Mouse (Mus musculus): ENCODE data around the gene Ctnna2. TPM values are rescaled to one million over a fixed set of nuclear protein-coding genes. Genes with fewer than 3 reads are reported as not detected.

Ctnna2 gene
- polyA plus RNA-seq, 1 experiment from 2014 or later, result 119 TPM

DNA sequence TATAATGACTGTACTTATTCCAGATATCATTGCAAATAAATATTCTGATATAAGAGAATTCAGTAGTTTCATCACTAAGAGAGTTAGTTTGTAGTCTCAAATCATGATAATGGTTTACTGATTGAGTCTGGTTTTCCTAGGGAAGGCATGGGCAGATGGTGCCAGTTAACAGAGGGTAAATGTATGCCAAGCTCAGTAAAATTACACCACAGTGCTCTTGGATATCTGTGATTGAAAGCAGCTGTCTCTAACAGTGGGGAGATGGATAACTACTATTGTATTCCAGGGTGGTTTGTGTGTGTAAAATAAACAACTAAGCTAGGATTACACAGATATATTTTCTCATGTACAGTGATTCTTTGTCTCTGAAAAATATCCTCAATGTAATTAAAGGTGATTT lies 140.8 kb downstream of the Ctnna2 start:
- Histone ChIP-seq H3K9me3 (ENCODE audit: control insufficient read depth, low read length) (no peaks in the 10 kb centered on the region), H3K9ac (ENCODE audit: low read depth, low read length) (no peak overlapping the region), H3K36me3 (ENCODE audit: control insufficient read depth, insufficient read depth, low read length) (no peaks in the 10 kb centered on the region), H3K4me3 (ENCODE audit: low read length) (no peak overlapping the region), H3K4me1 (ENCODE audit: control insufficient read depth, insufficient read depth, low read depth, low read length) (no peaks in the 10 kb centered on the region; the same call in 1 of the 2 replicates), H3K27ac (ENCODE audit: low read depth, low read length) (no peak overlapping the region), H3K4me2 (ENCODE audit: low read length) (no peak overlapping the region), H3K27me3 (replicated peaks; ENCODE audit: control insufficient read depth, insufficient read depth, low read length) (no peaks in the 10 kb centered on the region)
- peak; percentile 70 for ATAC-seq

DNA sequence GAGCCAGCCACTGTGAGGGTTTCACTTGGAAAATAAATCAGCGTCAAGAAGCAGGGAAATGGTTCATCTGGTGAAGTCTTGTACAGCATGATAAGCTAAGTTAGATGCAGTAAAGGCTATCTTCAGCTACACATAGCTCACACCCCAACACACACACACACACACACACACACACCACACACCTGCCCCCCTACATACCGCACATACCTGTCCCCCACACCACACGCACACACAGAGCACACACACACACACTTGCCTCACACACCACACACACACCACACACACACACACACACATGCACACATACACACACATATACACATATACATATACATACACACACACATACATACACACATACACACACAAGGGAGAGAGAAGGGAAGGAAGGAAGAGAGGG lies 142.0 kb downstream of the Ctnna2 start:
- Histone ChIP-seq H3K9me3 (ENCODE audit: control insufficient read depth, low read length) (no peaks in the 10 kb centered on the region), H3K27me3 (replicated peaks; ENCODE audit: control insufficient read depth, insufficient read depth, low read length) (no peaks in the 10 kb centered on the region), H3K36me3 (ENCODE audit: control insufficient read depth, insufficient read depth, low read length) (no peaks in the 10 kb centered on the region), H3K4me3 (ENCODE audit: low read length) (no peak overlapping the region), H3K9ac (ENCODE audit: low read depth, low read length) (no peak overlapping the region), H3K4me1 (ENCODE audit: control insufficient read depth, insufficient read depth, low read depth, low read length) (no peaks in the 10 kb centered on the region; the same call in 1 of the 2 replicates), H3K27ac (ENCODE audit: low read depth, low read length) (no peak overlapping the region), H3K4me2 (ENCODE audit: low read length) (no peak overlapping the region)
- peak; percentile 43; the same call in 1 of the 2 replicates for ATAC-seq
- WGBS, result 96% methylated on average over 3 of the region's 3 CpGs

DNA sequence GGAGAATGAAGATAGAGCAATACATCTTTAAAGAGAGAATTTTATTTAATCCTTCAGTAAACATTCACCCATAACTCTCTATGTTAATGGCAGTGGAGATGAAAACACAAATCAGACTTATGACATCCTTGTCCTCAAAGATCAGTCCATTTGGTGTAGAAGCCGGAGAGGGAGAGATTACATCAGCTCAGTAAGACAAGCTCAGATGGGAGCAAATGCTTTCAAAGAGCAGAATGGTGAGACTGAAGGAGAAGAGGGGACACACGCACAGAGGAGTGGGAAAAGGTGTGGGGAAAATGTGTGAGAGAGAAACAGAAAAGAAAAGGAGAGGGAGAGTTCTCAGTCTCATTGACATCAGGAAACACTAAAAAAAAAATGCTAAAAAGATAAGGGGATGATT lies 144.8 kb downstream of the Ctnna2 start:
- Histone ChIP-seq H3K4me3 (ENCODE audit: low read length) (no peak overlapping the region), H3K4me2 (ENCODE audit: low read length) (no peak overlapping the region), H3K27me3 (replicated peaks; ENCODE audit: control insufficient read depth, insufficient read depth, low read length) (no peaks in the 10 kb centered on the region), H3K27ac (ENCODE audit: low read depth, low read length) (no peak overlapping the region), H3K4me1 (ENCODE audit: control insufficient read depth, insufficient read depth, low read depth, low read length) (no peaks in the 10 kb centered on the region; the same call in 1 of the 2 replicates), H3K9ac (ENCODE audit: low read depth, low read length) (no peak overlapping the region), H3K9me3 (ENCODE audit: control insufficient read depth, low read length) (no peaks in the 10 kb centered on the region), H3K36me3 (ENCODE audit: control insufficient read depth, insufficient read depth, low read length) (no peaks in the 10 kb centered on the region)
- ATAC-seq, result no peak
- 83% methylated on average over 2 of the region's 2 CpGs for WGBS

DNA sequence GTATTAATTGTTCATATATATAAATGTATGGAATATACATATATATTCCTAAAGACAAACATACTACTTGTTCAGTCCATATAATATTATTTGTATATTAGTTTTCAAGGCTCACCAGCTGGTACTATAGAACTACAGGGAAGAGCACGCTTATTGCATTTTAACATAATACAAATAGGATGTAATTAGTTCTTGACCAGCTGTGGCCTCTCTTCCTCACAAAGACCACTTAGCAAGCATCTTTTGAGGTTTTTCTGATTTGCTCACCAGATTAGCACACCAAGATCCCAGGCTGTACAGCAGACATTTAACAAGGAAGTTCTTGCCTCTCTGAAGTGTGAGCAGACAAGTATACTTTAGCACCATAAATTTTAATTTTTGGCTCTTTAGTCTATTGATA lies 152.0 kb downstream of the Ctnna2 start:
- 56% methylated on average over 1 of the region's 1 CpGs for WGBS

DNA sequence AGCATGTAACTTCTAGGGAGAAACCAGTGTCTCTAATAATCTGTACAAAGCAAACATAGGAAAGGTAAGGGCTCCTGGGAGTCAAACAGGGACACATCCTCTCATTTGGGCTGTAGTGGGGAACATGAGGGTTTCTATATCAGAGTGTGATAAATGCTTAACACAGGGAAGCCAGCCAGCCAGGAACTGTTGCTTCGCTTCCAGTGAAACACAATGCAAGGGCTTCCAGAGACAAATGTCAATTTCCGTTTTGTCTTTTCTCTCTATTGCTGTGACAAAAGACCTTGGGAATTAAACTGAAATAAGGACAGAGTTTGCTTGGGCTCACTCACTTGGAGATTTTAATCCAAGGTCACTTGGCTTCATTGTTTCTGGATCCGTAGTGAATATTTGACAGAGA lies 162.4 kb downstream of the Ctnna2 start:
- H3K27me3 ChIP-seq (replicated peaks; ENCODE audit: control insufficient read depth, insufficient read depth, low read length), result no peaks in the 10 kb centered on the region
- ATAC-seq, result no peak
- no peak overlapping the region for H3K27ac ChIP-seq (ENCODE audit: low read depth, low read length)
- H3K4me3 ChIP-seq (ENCODE audit: low read length), result no peak overlapping the region
- 62% methylated on average over 3 of the region's 3 CpGs for WGBS
- H3K9me3 ChIP-seq (ENCODE audit: control insufficient read depth, low read length), result no peaks in the 10 kb centered on the region
- H3K36me3 ChIP-seq (ENCODE audit: control insufficient read depth, insufficient read depth, low read length), result no peaks in the 10 kb centered on the region
- H3K4me1 ChIP-seq (ENCODE audit: control insufficient read depth, insufficient read depth, low read depth, low read length), result no peaks in the 10 kb centered on the region
- no peak overlapping the region for H3K4me2 ChIP-seq (ENCODE audit: low read length)
- H3K9ac ChIP-seq (ENCODE audit: low read depth, low read length), result no peak overlapping the region

More for the DNA sequence above, 152.0 kb downstream of the Ctnna2 start:
- H3K9me3 ChIP-seq (ENCODE audit: control insufficient read depth, low read length), result no peaks in the 10 kb centered on the region
- H3K27me3 ChIP-seq (replicated peaks; ENCODE audit: control insufficient read depth, insufficient read depth, low read length), result no peaks in the 10 kb centered on the region
- no peak overlapping the region for H3K27ac ChIP-seq (ENCODE audit: low read depth, low read length)
- H3K36me3 ChIP-seq (ENCODE audit: control insufficient read depth, insufficient read depth, low read length), result no peaks in the 10 kb centered on the region
- no peak for ATAC-seq
- no peak overlapping the region for H3K4me2 ChIP-seq (ENCODE audit: low read length)
- no peak overlapping the region for H3K9ac ChIP-seq (ENCODE audit: low read depth, low read length)
- H3K4me1 ChIP-seq (ENCODE audit: control insufficient read depth, insufficient read depth, low read depth, low read length), result no peaks in the 10 kb centered on the region
- H3K4me3 ChIP-seq (ENCODE audit: low read length), result no peak overlapping the region

DNA sequence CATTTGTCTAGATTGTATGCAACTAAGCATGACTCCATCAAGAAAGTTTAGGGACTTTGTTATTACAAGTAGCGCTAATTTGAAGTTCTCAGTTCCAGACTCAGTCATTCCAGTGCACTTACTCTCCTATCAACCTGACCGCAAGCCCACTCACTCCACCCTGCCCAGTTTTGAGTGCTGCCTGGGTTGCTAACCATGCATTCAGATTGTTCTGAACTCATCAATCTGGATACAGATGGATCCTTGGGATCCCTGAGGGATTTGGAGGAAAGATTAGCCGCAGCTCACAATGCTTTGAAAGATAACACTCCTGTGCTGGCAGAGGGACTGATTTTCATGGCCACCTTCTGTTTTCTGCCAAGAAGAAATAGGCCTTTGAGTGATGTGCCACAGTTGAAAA lies 168.5 kb downstream of the Ctnna2 start:
- no peak overlapping the region for H3K27ac ChIP-seq (ENCODE audit: low read depth, low read length)
- no peaks in the 10 kb centered on the region for H3K36me3 ChIP-seq (ENCODE audit: control insufficient read depth, insufficient read depth, low read length)
- 57% methylated on average over 3 of the region's 3 CpGs for WGBS
- H3K9ac ChIP-seq (ENCODE audit: low read depth, low read length), result no peak overlapping the region
- H3K4me3 ChIP-seq (ENCODE audit: low read length), result no peak overlapping the region
- ATAC-seq, result 0 out of 2 replicates have a peak, but pooled peaks have one; percentile 27
- no peaks in the 10 kb centered on the region for H3K9me3 ChIP-seq (ENCODE audit: control insufficient read depth, low read length)
- no peaks in the 10 kb centered on the region for H3K4me1 ChIP-seq (ENCODE audit: control insufficient read depth, insufficient read depth, low read depth, low read length)
- no peak overlapping the region for H3K4me2 ChIP-seq (ENCODE audit: low read length)
- no peaks in the 10 kb centered on the region for H3K27me3 ChIP-seq (replicated peaks; ENCODE audit: control insufficient read depth, insufficient read depth, low read length)

DNA sequence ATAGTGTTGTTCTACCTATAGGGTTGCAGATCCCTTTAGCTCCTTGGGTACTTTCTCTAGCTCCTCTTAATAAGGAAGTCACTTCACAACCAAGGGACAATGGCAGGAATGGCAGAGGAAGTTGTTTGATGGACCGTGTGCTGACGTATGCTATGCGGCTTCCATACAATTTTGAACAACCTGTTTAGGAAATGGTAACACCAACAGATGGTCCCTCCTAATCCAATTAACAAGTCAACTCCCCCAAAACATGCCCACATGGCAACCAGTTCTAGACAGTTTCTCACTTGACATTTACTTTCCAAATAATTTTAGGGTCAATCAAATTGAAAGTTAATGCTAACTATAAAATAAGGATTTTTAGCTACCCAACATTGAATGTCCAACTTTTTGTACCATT lies 176.9 kb downstream of the Ctnna2 start:
- Histone ChIP-seq H3K9ac (ENCODE audit: low read depth, low read length) (no peak overlapping the region), H3K36me3 (ENCODE audit: control insufficient read depth, insufficient read depth, low read length) (no peaks in the 10 kb centered on the region), H3K4me3 (ENCODE audit: low read length) (no peak overlapping the region), H3K9me3 (ENCODE audit: control insufficient read depth, low read length) (no peaks in the 10 kb centered on the region), H3K27me3 (replicated peaks; ENCODE audit: control insufficient read depth, insufficient read depth, low read length) (no peaks in the 10 kb centered on the region), H3K4me2 (ENCODE audit: low read length) (no peak overlapping the region), H3K27ac (ENCODE audit: low read depth, low read length) (no peak overlapping the region), H3K4me1 (ENCODE audit: control insufficient read depth, insufficient read depth, low read depth, low read length) (no peaks in the 10 kb centered on the region)
- ATAC-seq, result no peak
- WGBS, result 86% methylated on average over 3 of the region's 3 CpGs

DNA sequence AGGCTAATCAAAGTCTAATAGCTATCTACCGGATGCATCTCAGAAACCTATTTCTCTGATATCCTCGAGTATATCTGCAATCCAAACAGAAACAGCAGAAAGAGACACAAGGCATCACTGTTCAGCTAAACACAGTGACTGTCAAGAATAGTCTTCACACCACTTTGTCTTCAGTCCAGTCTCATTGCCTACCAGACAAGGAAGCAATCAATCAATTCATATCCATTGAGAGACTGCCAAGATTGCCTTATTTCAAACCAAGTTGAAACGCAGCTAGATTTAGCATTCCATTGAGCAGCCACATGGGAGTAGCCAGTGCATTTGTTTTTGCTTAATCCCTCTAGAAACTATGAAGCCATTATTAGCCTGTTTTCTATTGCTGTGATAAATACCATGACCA lies 196.2 kb downstream of the Ctnna2 start:
- Histone ChIP-seq H3K9ac (ENCODE audit: low read depth, low read length) (no peak overlapping the region), H3K27ac (ENCODE audit: low read depth, low read length) (no peak overlapping the region), H3K4me2 (ENCODE audit: low read length) (no peak overlapping the region), H3K27me3 (replicated peaks; ENCODE audit: control insufficient read depth, insufficient read depth, low read length) (no peaks in the 10 kb centered on the region), H3K4me1 (ENCODE audit: control insufficient read depth, insufficient read depth, low read depth, low read length) (no peaks in the 10 kb centered on the region), H3K9me3 (ENCODE audit: control insufficient read depth, low read length) (no peaks in the 10 kb centered on the region), H3K36me3 (ENCODE audit: control insufficient read depth, insufficient read depth, low read length) (no peaks in the 10 kb centered on the region), H3K4me3 (ENCODE audit: low read length) (no peak overlapping the region)
- peak; percentile 67 for ATAC-seq
- WGBS, result 37% methylated on average over 3 of the region's 3 CpGs

DNA sequence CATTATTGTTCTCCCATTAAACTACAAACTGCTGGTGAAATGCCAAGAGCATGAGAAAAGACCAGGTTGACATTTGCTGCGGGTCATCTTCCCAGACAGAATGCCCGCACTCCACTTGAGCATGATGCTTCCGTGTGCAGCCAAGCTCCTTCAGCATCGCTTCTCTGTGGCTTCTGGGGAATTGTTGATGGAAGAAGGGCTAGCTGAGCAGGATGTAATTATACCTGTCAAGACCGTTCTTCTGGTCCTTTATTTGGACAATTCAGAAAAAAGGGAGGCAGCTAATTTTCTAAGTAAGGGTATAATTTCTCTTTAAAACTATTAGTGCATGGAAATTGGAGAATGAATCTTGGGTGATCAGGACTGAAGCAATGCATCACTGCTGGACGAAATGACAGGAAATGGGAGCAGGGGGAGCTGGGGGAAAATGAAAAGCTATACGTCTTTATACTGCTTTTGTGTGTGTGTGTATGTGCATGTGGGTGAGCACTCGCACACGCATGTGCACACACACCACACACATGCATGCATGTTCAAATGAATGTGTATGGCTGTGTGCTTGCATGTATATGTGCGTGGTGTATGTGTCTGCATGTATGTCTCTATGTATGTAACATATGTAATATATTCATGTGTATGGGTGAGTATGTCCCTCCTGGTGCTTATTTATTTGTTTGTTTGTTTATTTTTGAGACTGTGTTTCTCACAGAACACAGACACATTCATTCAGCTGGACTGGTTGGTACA lies 211.0 kb downstream of the Ctnna2 start:
- Histone ChIP-seq H3K27ac (ENCODE audit: low read depth, low read length) (no peak overlapping the region), H3K36me3 (ENCODE audit: control insufficient read depth, insufficient read depth, low read length) (no peaks in the 10 kb centered on the region), H3K4me1 (ENCODE audit: control insufficient read depth, insufficient read depth, low read depth, low read length) (no peaks in the 10 kb centered on the region), H3K9ac (ENCODE audit: low read depth, low read length) (no peak overlapping the region), H3K4me2 (ENCODE audit: low read length) (no peak overlapping the region), H3K9me3 (ENCODE audit: control insufficient read depth, low read length) (no peaks in the 10 kb centered on the region), H3K27me3 (replicated peaks; ENCODE audit: control insufficient read depth, insufficient read depth, low read length) (no peaks in the 10 kb centered on the region), H3K4me3 (ENCODE audit: low read length) (no peak overlapping the region)
- no peak for ATAC-seq
- WGBS, result 69% methylated on average over 10 of the region's 10 CpGs

Data from hindbrain, embryonic 16.5 days (tissue).